In genomic region chr7:90335755-90336194, GRCm38 (mm10) we compare ENCODE assay signal across 17 mouse cellular contexts. TPM values are rescaled to one million over a fixed set of nuclear protein-coding genes. Genes with fewer than 3 reads are reported as not detected.
A peak's percentile ranks its signal among the peaks of the same experiment; 100 is the strongest.
DNase-seq lines count a peak whose midpoint lies in the region; ATAC-seq and TF ChIP-seq lines count a peak whose summit lies in the region.
"Had no signal": no experiment of that assay in that cellular context is flagged by ENCODE, and none has a peak within 500 bp of the region (broad histone marks: within the 10 kb centered on the region; RNA-seq: fewer than 3 reads in every experiment).

No protein-coding gene starts in this region.

- no peak overlapping the region for H3K4me2 ChIP-seq in neural tube, embryonic 15.5 days
- H3K4me2 ChIP-seq in kidney, postnatal 0 days (ENCODE audit: low read length), result no peak overlapping the region
- H3K4me2 ChIP-seq: embryonic facial prominence, embryonic 12.5 days; limb, embryonic 15.5 days had no signal

- no peak overlapping the region for H3K9ac ChIP-seq in neural tube, embryonic 15.5 days (replicated peaks)
- H3K9ac ChIP-seq in kidney, postnatal 0 days (ENCODE audit: low read depth, low read length), result no peak overlapping the region
- H3K9ac ChIP-seq: embryonic facial prominence, embryonic 12.5 days; limb, embryonic 15.5 days had no signal

- no peak for ATAC-seq in neural tube, embryonic 15.5 days (ENCODE audit: low FRiP score)
- no peak; the same call in 1 of the 2 replicates for ATAC-seq in kidney, postnatal 0 days (replicated peaks; ENCODE audit: low FRiP score, low read depth)
- ATAC-seq in frontal cortex, adult (ENCODE audit: low TSS enrichment), result no peak

- no peaks in the 10 kb centered on the region for H3K9me3 ChIP-seq in neural tube, embryonic 15.5 days (replicated peaks)
- H3K9me3 ChIP-seq in kidney, postnatal 0 days (replicated peaks; ENCODE audit: low read length), result no peaks in the 10 kb centered on the region
- H3K9me3 ChIP-seq: embryonic facial prominence, embryonic 12.5 days; heart, embryonic 10.5 days; limb, embryonic 15.5 days had no signal

- 34% methylated on average over 3 of the region's 3 CpGs for WGBS in neural tube, embryonic 15.5 days
- 18% methylated on average over 3 of the region's 3 CpGs for WGBS in kidney, postnatal 0 days
- 92% methylated on average over 3 of the region's 3 CpGs for WGBS in thymus, adult 2 months

- DNase-seq in adrenal gland, adult 2 months, result peak; percentile 46
- no peak for DNase-seq in adrenal gland, postnatal 4 days (ENCODE audit: low spot score in 2 of 2)
- peak; percentile 26 for DNase-seq in neural tube, embryonic 10.5 days (ENCODE audit: extremely low spot score, low spot score)
- DNase-seq in kidney, postnatal 0 days (ENCODE audit: low spot score), result peak; percentile 89
- DNase-seq in right cerebral cortex, postnatal 14 days, result no peak
- no peak for DNase-seq in thymus, adult 2 months
- DNase-seq: cerebellum, adult 9-10 months; heart, postnatal 4 days; lung, postnatal 36 days; midbrain, embryonic 14.5 days; right cerebral cortex, postnatal 4 days; thymus, postnatal 25 days had no signal

- H3K36me3 ChIP-seq in neural tube, embryonic 15.5 days, result no peaks in the 10 kb centered on the region
- no peaks in the 10 kb centered on the region for H3K36me3 ChIP-seq in kidney, postnatal 0 days (ENCODE audit: insufficient read depth, low read length)
- H3K36me3 ChIP-seq in thymus, adult 2 months (ENCODE audit: control insufficient read depth, insufficient read depth, low read length), result no peaks in the 10 kb centered on the region
- H3K36me3 ChIP-seq: embryonic facial prominence, embryonic 12.5 days; heart, embryonic 10.5 days; limb, embryonic 15.5 days had no signal

- no peaks in the 10 kb centered on the region for H3K4me1 ChIP-seq in neural tube, embryonic 15.5 days
- H3K4me1 ChIP-seq in kidney, postnatal 0 days (replicated peaks; ENCODE audit: insufficient read depth, low read length), result no peaks in the 10 kb centered on the region
- no peaks in the 10 kb centered on the region for H3K4me1 ChIP-seq in thymus, adult 2 months (replicated peaks; ENCODE audit: control insufficient read depth, insufficient read depth, low read length)
- H3K4me1 ChIP-seq: embryonic facial prominence, embryonic 12.5 days; heart, embryonic 10.5 days; limb, embryonic 15.5 days had no signal

- H3K27ac ChIP-seq in neural tube, embryonic 15.5 days (replicated peaks), result no peak overlapping the region
- peak overlapping the region; percentile 60 for H3K27ac ChIP-seq in kidney, postnatal 0 days
- no peak overlapping the region for H3K27ac ChIP-seq in thymus, adult 2 months (ENCODE audit: control insufficient read depth, insufficient read depth, low read length)
- H3K27ac ChIP-seq: embryonic facial prominence, embryonic 12.5 days; heart, embryonic 10.5 days; limb, embryonic 15.5 days had no signal

- TF ChIP-seq POLR2A in thymus, adult 2 months (IDR thresholded peaks at IDR 0.05; ENCODE audit: control insufficient read depth, extremely low read depth, insufficient read depth, low read length, poor library complexity), result no peak

- no peak for TF ChIP-seq CTCF in kidney, postnatal 0 days (IDR thresholded peaks at IDR 0.05; ENCODE audit: low read depth)
- no peak for TF ChIP-seq CTCF in thymus, adult 2 months (IDR thresholded peaks at IDR 0.05; ENCODE audit: borderline replicate concordance, control insufficient read depth, extremely low read depth, insufficient read depth, low read length, poor library complexity)

- no peaks in the 10 kb centered on the region for H3K27me3 ChIP-seq in neural tube, embryonic 15.5 days (replicated peaks)
- H3K27me3 ChIP-seq in kidney, postnatal 0 days (ENCODE audit: insufficient read depth, low read length), result no peaks in the 10 kb centered on the region
- H3K27me3 ChIP-seq in thymus, adult 2 months (ENCODE audit: control insufficient read depth, insufficient read depth, low read length), result no peaks in the 10 kb centered on the region
- H3K27me3 ChIP-seq: embryonic facial prominence, embryonic 12.5 days; limb, embryonic 15.5 days had no signal

- no peak overlapping the region for H3K4me3 ChIP-seq in neural tube, embryonic 15.5 days (replicated peaks)
- H3K4me3 ChIP-seq in kidney, postnatal 0 days (replicated peaks; ENCODE audit: low read depth, low read length), result no peak overlapping the region
- no peak overlapping the region for H3K4me3 ChIP-seq in thymus, adult 2 months (ENCODE audit: control insufficient read depth, insufficient read depth, low read length)
- H3K4me3 ChIP-seq: embryonic facial prominence, embryonic 12.5 days; heart, embryonic 10.5 days; limb, embryonic 15.5 days had no signal

RNA-seq across cellular contexts. Expression of gene Sytl2, which starts 33.7 kb away (rescaled TPM):
- total RNA-seq in adrenal gland, adult 2 months (2021), result 1 to 10 TPM; 6.2 to 8.8 TPM
- 0.77 and 1.8 TPM in 2 replicates for polyA plus RNA-seq in adrenal gland, adult 2 months (2012; rRNA removed)
- total RNA-seq in adrenal gland, postnatal 4 days (2021), result 10 to 100 TPM in 1 of 2 experiments, 1 to 10 TPM in 1; 9.1 to 17.2 TPM
- polyA plus RNA-seq in neural tube, embryonic 15.5 days (2015; fragmentation: Nextera tagmentation; extraction: Ambion mirVana), result 9.8 and 10.1 TPM in 2 replicates
- 14.9 and 16.5 TPM in 2 replicates for polyA plus RNA-seq in kidney, postnatal 0 days (2015; fragmentation: Nextera tagmentation; extraction: Ambion mirVana)
- 5.9 and 6.2 TPM in 2 replicates for polyA plus RNA-seq in thymus, adult 2 months (2012; rRNA removed)

Comparison
In these comparisons a context has a peak if more than half of its experiments do, and no peak if none do; other contexts are left out.
1. DNase-seq: peak in adrenal gland, adult 2 months (single experiment), neural tube, embryonic 10.5 days (single experiment) and kidney, postnatal 0 days (single experiment); none in adrenal gland, postnatal 4 days (0 of 2), right cerebral cortex, postnatal 14 days (single experiment) and thymus, adult 2 months (single experiment).